ENCODE assay signal across 24 mouse cellular contexts in genomic region chr16:8232079-8232478, GRCm38 (mm10).
DNase-seq lines count a peak whose midpoint lies in the region; ATAC-seq lines count a peak whose summit lies in the region.
"Had no signal": no experiment of that assay in that cellular context is flagged by ENCODE, and none has a peak within 500 bp of the region (broad histone marks: within the 10 kb centered on the region; RNA-seq: fewer than 3 reads in every experiment).

No protein-coding gene starts in this region.

- peak overlapping the region; percentile 88 for H3K27ac ChIP-seq in brown adipose tissue, adult 24 weeks (replicated peaks; ENCODE audit: low read depth, low read length)
- H3K27ac ChIP-seq in heart, embryonic 12.5 days (ENCODE audit: poor library complexity, severe bottlenecking), result peak overlapping the region; percentile 90
- H3K27ac ChIP-seq: hindbrain, embryonic 15.5 days; limb, embryonic 15.5 days; liver, embryonic 15.5 days; lung, embryonic 15.5 days; midbrain, embryonic 13.5 days; neural tube, embryonic 12.5 days; stomach, embryonic 15.5 days had no signal

- no peak overlapping the region for H3K4me3 ChIP-seq in brown adipose tissue, adult 24 weeks (ENCODE audit: insufficient read depth, low read depth, low read length)
- H3K4me3 ChIP-seq in heart, embryonic 12.5 days, result no peak overlapping the region
- H3K4me3 ChIP-seq: hindbrain, embryonic 15.5 days; limb, embryonic 15.5 days; liver, embryonic 15.5 days; lung, embryonic 15.5 days; megakaryocyte, embryonic 14.5 days; midbrain, embryonic 13.5 days; neural tube, embryonic 12.5 days; stomach, embryonic 15.5 days had no signal

- no peaks in the 10 kb centered on the region for H3K36me3 ChIP-seq in heart, embryonic 12.5 days
- H3K36me3 ChIP-seq: hindbrain, embryonic 15.5 days; limb, embryonic 15.5 days; liver, embryonic 15.5 days; lung, embryonic 15.5 days; midbrain, embryonic 13.5 days; neural tube, embryonic 12.5 days; stomach, embryonic 15.5 days had no signal

- peaks cover 5% of the 10 kb centered on the region; the same call in 1 of the 2 replicates for H3K4me1 ChIP-seq in brown adipose tissue, adult 24 weeks (ENCODE audit: control insufficient read depth, insufficient read depth, insufficient read length, low read length)
- H3K4me1 ChIP-seq in heart, embryonic 12.5 days (replicated peaks), result peaks cover 11% of the 10 kb centered on the region; the same call in 1 of the 2 replicates
- H3K4me1 ChIP-seq: hindbrain, embryonic 15.5 days; limb, embryonic 15.5 days; liver, embryonic 15.5 days; lung, embryonic 15.5 days; megakaryocyte, embryonic 14.5 days; midbrain, embryonic 13.5 days; neural tube, embryonic 12.5 days; stomach, embryonic 15.5 days had no signal

- no peaks in the 10 kb centered on the region for H3K9me3 ChIP-seq in heart, embryonic 12.5 days (replicated peaks)
- H3K9me3 ChIP-seq: hindbrain, embryonic 15.5 days; limb, embryonic 15.5 days; liver, embryonic 15.5 days; lung, embryonic 15.5 days; megakaryocyte, embryonic 14.5 days; midbrain, embryonic 13.5 days; neural tube, embryonic 12.5 days; stomach, embryonic 15.5 days had no signal

- H3K9ac ChIP-seq in heart, embryonic 12.5 days, result no peak overlapping the region
- H3K9ac ChIP-seq: hindbrain, embryonic 15.5 days; limb, embryonic 15.5 days; liver, embryonic 15.5 days; lung, embryonic 15.5 days; midbrain, embryonic 13.5 days; neural tube, embryonic 12.5 days; stomach, embryonic 15.5 days had no signal

- H3K27me3 ChIP-seq in heart, embryonic 12.5 days (replicated peaks), result no peaks in the 10 kb centered on the region
- H3K27me3 ChIP-seq: hindbrain, embryonic 15.5 days; limb, embryonic 15.5 days; liver, embryonic 15.5 days; lung, embryonic 15.5 days; megakaryocyte, embryonic 14.5 days; midbrain, embryonic 13.5 days; neural tube, embryonic 12.5 days; stomach, embryonic 15.5 days had no signal

- ATAC-seq in heart, embryonic 12.5 days (ENCODE audit: insufficient number of reproducible peaks, low FRiP score), result 0 out of 2 replicates have a peak, but pooled peaks have one; percentile 66
- ATAC-seq in erythroid progenitor cell, adult 5-6 weeks (replicated peaks; ENCODE audit: low FRiP score, poor library complexity, severe bottlenecking), result no peak
- ATAC-seq: midbrain, embryonic 13.5 days had no signal

- no peak overlapping the region for H3K4me2 ChIP-seq in heart, embryonic 12.5 days
- H3K4me2 ChIP-seq: hindbrain, embryonic 15.5 days; limb, embryonic 15.5 days; liver, embryonic 15.5 days; lung, embryonic 15.5 days; midbrain, embryonic 13.5 days; neural tube, embryonic 12.5 days; stomach, embryonic 15.5 days had no signal

- peak; percentile 24 for DNase-seq in adrenal gland, adult 2 months
- DNase-seq in adrenal gland, adult 18-20 months (ENCODE audit: low spot score in 2 of 2), result no peak
- DNase-seq in heart, postnatal 10 days, result peak; percentile 52 to 62
- no peak for DNase-seq in retina, postnatal 1 day
- no peak for DNase-seq in spleen, adult 12 weeks (ENCODE audit: low spot score)
- DNase-seq: adrenal gland, postnatal 36 days; cerebellum, adult 11-12 months; cerebellum, postnatal 10 days; kidney, adult 8-10 months; kidney, postnatal 10 days; left cerebral cortex, postnatal 4 days; lung, postnatal 36 days; thymus, postnatal 36 days had no signal

- 53% methylated on average over 4 of the region's 4 CpGs for WGBS in heart, embryonic 12.5 days

- intact Hi-C loops in heart, postnatal 10 days (cut with DNase I), result no loop called here

Comparison
In these comparisons a context has a peak if more than half of its experiments do, and no peak if none do; other contexts are left out.
1. DNase-seq: peak in adrenal gland, adult 2 months (single experiment) and heart, postnatal 10 days (2 of 2); none in adrenal gland, adult 18-20 months (0 of 2), retina, postnatal 1 day (single experiment) and spleen, adult 12 weeks (single experiment).